Comparison of ENCODE assay signal across 12 mouse cellular contexts in the genomic region with DNA sequence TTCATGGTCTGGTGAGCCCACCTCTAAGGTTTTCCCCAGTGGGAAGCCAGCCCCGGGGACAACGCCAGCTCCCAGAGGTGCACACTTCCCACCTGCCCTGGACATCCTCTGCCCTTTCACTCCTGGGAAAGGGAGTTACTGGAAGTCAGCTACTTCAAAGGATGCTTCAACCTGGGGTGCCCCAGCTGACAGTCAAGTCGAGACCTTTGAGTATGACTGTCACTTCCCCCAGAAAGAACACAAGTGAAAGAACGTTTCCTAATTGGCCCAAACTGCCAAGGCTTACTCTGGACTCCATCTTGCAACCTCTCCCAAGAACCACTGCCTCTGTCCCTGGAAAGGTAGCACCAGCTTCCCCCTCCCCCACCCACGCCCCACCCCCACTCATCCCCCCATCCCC.
"Had no signal": no experiment of that assay in that cellular context is flagged by ENCODE, and none has a peak within 500 bp of the region (broad histone marks: within the 10 kb centered on the region; RNA-seq: fewer than 3 reads in every experiment).

No protein-coding gene starts in this region.

- H3K9ac ChIP-seq: limb, embryonic 12.5 days; liver, embryonic 15.5 days; lung, embryonic 14.5 days; midbrain, embryonic 12.5 days had no signal

- DNase-seq: kidney, postnatal 36 days; lung, embryonic 14.5 days; lung, postnatal 10 days; lung, postnatal 4 days; right cerebral cortex, adult 18-20 months; right cerebral cortex, postnatal 25 days; thymus, postnatal 36 days had no signal

- H3K4me3 ChIP-seq: limb, embryonic 12.5 days; liver, embryonic 15.5 days; midbrain, embryonic 12.5 days had no signal

- ATAC-seq: midbrain, embryonic 16.5 days had no signal

- H3K27me3 ChIP-seq: limb, embryonic 12.5 days; midbrain, embryonic 12.5 days had no signal

- H3K4me2 ChIP-seq: limb, embryonic 12.5 days; liver, embryonic 15.5 days; midbrain, embryonic 12.5 days had no signal

- H3K36me3 ChIP-seq: limb, embryonic 12.5 days; liver, embryonic 15.5 days; midbrain, embryonic 12.5 days had no signal

- H3K27ac ChIP-seq: kidney, postnatal 0 days; limb, embryonic 12.5 days; liver, embryonic 15.5 days; midbrain, embryonic 12.5 days had no signal

- H3K9me3 ChIP-seq: limb, embryonic 12.5 days; liver, embryonic 15.5 days; midbrain, embryonic 12.5 days had no signal
